Mouse (Mus musculus): ENCODE measurements at regions not wholly inside any gene's neighbourhood (a gene's known extent, or its start where the extent isn't known, plus 50 kb on each side); places are given as distances from the start of the nearest gene placed in this dataset.

- TF ChIP-seq CTCF (IDR thresholded peaks at IDR 0.05; ENCODE audit: borderline replicate concordance, control insufficient read depth, extremely low read depth, insufficient read depth, low read length, poor library complexity) (no peak), POLR2A (IDR thresholded peaks at IDR 0.05; ENCODE audit: control insufficient read depth, extremely low read depth, insufficient read depth, low read length, poor library complexity) (no peak)
Measured at GRCm38 (mm10) chr6:31636954-31637353, 73.2 kb upstream of the Podxl start.
